8 mouse cellular contexts compared by ENCODE assay signal in genomic region chr2:119898141-119898594, GRCm38 (mm10). TPM values are rescaled to one million over a fixed set of nuclear protein-coding genes. Genes with fewer than 3 reads are reported as not detected.
A peak's percentile ranks its signal among the peaks of the same experiment; 100 is the strongest.
DNase-seq lines count a peak whose midpoint lies in the region; ATAC-seq and TF ChIP-seq lines count a peak whose summit lies in the region.

No protein-coding gene starts in this region.

- TF ChIP-seq CTCF in spleen, adult 2 months (IDR thresholded peaks at IDR 0.05; ENCODE audit: extremely low read depth, insufficient read depth, insufficient read length, insufficient replicate concordance): no peak

- H3K4me3 ChIP-seq in embryonic facial prominence, embryonic 12.5 days: peak overlapping the region; percentile 49
- H3K4me3 ChIP-seq in limb, embryonic 13.5 days: peak overlapping the region; percentile 66
- H3K4me3 ChIP-seq in midbrain, embryonic 15.5 days: peak overlapping the region; percentile 58
- H3K4me3 ChIP-seq in spleen, adult 2 months (ENCODE audit: extremely low read depth, insufficient read depth, insufficient read length): peak overlapping the region; percentile 57

- peaks cover 9% of the 10 kb centered on the region for H3K4me1 ChIP-seq in embryonic facial prominence, embryonic 12.5 days
- H3K4me1 ChIP-seq in limb, embryonic 13.5 days: peaks cover 21% of the 10 kb centered on the region
- H3K4me1 ChIP-seq in midbrain, embryonic 15.5 days: peaks cover 21% of the 10 kb centered on the region
- H3K4me1 ChIP-seq in spleen, adult 2 months (ENCODE audit: control insufficient read depth, insufficient read depth, insufficient read length): peaks cover 2% of the 10 kb centered on the region; the same call in 1 of the 2 replicates

- no peak for ATAC-seq in cerebellum, adult (ENCODE audit: insufficient number of reproducible peaks, low FRiP score, low TSS enrichment)
- no peak for ATAC-seq in embryonic facial prominence, embryonic 12.5 days (ENCODE audit: insufficient number of reproducible peaks, insufficient read depth, low FRiP score, low TSS enrichment)
- ATAC-seq in limb, embryonic 13.5 days (ENCODE audit: low FRiP score, low read depth): no peak
- ATAC-seq in midbrain, embryonic 15.5 days (replicated peaks): no peak

- DNase-seq in cerebellum, adult 11 months: peak; percentile 21
- DNase-seq in heart, adult 11 months: peak; percentile 98
- peak; percentile 89 for DNase-seq in kidney, adult 11 months
- peak in 1 of 2 experiments; percentile 34 for DNase-seq in spleen, adult 2 months (ENCODE audit: low read depth in 1 of 2, low spot score in 2 of 2)

- H3K27me3 ChIP-seq in embryonic facial prominence, embryonic 12.5 days: no peaks in the 10 kb centered on the region
- H3K27me3 ChIP-seq in limb, embryonic 13.5 days: no peaks in the 10 kb centered on the region
- no peaks in the 10 kb centered on the region for H3K27me3 ChIP-seq in midbrain, embryonic 15.5 days (replicated peaks)
- no peaks in the 10 kb centered on the region for H3K27me3 ChIP-seq in spleen, adult 2 months (ENCODE audit: control insufficient read depth, insufficient read depth, low read length)

- H3K36me3 ChIP-seq in embryonic facial prominence, embryonic 12.5 days: peaks cover 6% of the 10 kb centered on the region; the same call in 1 of the 2 replicates
- peaks cover 14% of the 10 kb centered on the region for H3K36me3 ChIP-seq in limb, embryonic 13.5 days
- H3K36me3 ChIP-seq in midbrain, embryonic 15.5 days (replicated peaks): 0 out of 2 replicates have a peak, but pooled peaks cover 5% of the 10 kb centered on the region
- H3K36me3 ChIP-seq in spleen, adult 2 months (ENCODE audit: control insufficient read depth, insufficient read depth, low read length): peaks cover 6% of the 10 kb centered on the region; the same call in 1 of the 2 replicates

- WGBS in embryonic facial prominence, embryonic 12.5 days: 14% methylated on average over 19 of the region's 19 CpGs
- WGBS in limb, embryonic 13.5 days: 8% methylated on average over 19 of the region's 19 CpGs
- 3% methylated on average over 19 of the region's 19 CpGs for WGBS in midbrain, embryonic 15.5 days
- 4% methylated on average over 19 of the region's 19 CpGs for WGBS in spleen, adult 2 months

- no peak overlapping the region for H3K27ac ChIP-seq in embryonic facial prominence, embryonic 12.5 days
- H3K27ac ChIP-seq in limb, embryonic 13.5 days: no peak overlapping the region
- no peak overlapping the region for H3K27ac ChIP-seq in midbrain, embryonic 15.5 days
- peak overlapping the region; percentile 0; the same call in 1 of the 2 replicates for H3K27ac ChIP-seq in spleen, adult 2 months (ENCODE audit: insufficient read depth, low read length)

- H3K9me3 ChIP-seq in embryonic facial prominence, embryonic 12.5 days: no peaks in the 10 kb centered on the region
- H3K9me3 ChIP-seq in limb, embryonic 13.5 days: no peaks in the 10 kb centered on the region
- no peaks in the 10 kb centered on the region for H3K9me3 ChIP-seq in midbrain, embryonic 15.5 days

- no peak for TF ChIP-seq POLR2A in spleen, adult 2 months (IDR thresholded peaks at IDR 0.05; ENCODE audit: low read depth, low read length)

- H3K4me2 ChIP-seq in embryonic facial prominence, embryonic 12.5 days (replicated peaks): peak overlapping the region; percentile 79
- peak overlapping the region; percentile 96 for H3K4me2 ChIP-seq in limb, embryonic 13.5 days (replicated peaks)
- H3K4me2 ChIP-seq in midbrain, embryonic 15.5 days: peak overlapping the region; percentile 76

- peak overlapping the region; percentile 45 for H3K9ac ChIP-seq in embryonic facial prominence, embryonic 12.5 days
- H3K9ac ChIP-seq in limb, embryonic 13.5 days: peak overlapping the region; percentile 72
- H3K9ac ChIP-seq in midbrain, embryonic 15.5 days: peak overlapping the region; percentile 49; the same call in 1 of the 2 replicates

RNA-seq across cellular contexts. Expression of gene Mga, which starts 1.1 kb away (rescaled TPM):
- polyA plus RNA-seq in embryonic facial prominence, embryonic 12.5 days (2016; fragmentation: Nextera tagmentation; extraction: Ambion mirVana): 40.5 and 40.9 TPM in 2 replicates
- 36.3 and 37.3 TPM in 2 replicates for polyA plus RNA-seq in limb, embryonic 13.5 days (2015; fragmentation: Nextera tagmentation; extraction: Ambion mirVana)
- polyA plus RNA-seq in midbrain, embryonic 15.5 days (2015; fragmentation: Nextera tagmentation; extraction: Ambion mirVana): 27.8 and 30.7 TPM in 2 replicates
- polyA plus RNA-seq in spleen, adult 2 months (2012; rRNA removed): 16.5 and 19.3 TPM in 2 replicates
